Mouse (Mus musculus) G1E (cell line): Measurements from ENCODE around the gene Gm7361.

Experiments
- CTCF ChIP-seq: IDR thresholded peaks from 2 replicates; pipeline ENCODE4 v1.5.1; 2012; ENCODE audit warnings: low read depth, low read length, inconsistent platforms, mixed read lengths
- GATA1 ChIP-seq: IDR thresholded peaks from 2 replicates; pipeline ENCODE4 v1.6.1; 2012; ENCODE audit warnings: borderline replicate concordance, low read length, inconsistent platforms, mixed read lengths
- POLR2AphosphoS5 ChIP-seq: IDR thresholded peaks from 2 replicates; pipeline ENCODE4 v1.6.1; 2012; ENCODE audit warnings: low read depth, low read length, inconsistent platforms; ENCODE audit not compliant: insufficient replicate concordance
- TAL1 ChIP-seq: conservative IDR thresholded peaks from 2 replicates; pipeline ENCODE4 v1.6.1; 2012; ENCODE audit warnings: low read depth, low read length, inconsistent platforms, mixed read lengths

GRCm38 (mm10) chr5:26283399-26283798, 25.9 kb downstream of the Gm7361 start:
- TF ChIP-seq CTCF: no peak
- TF ChIP-seq GATA1: no peak
- TF ChIP-seq TAL1: no peak
- no peak for TF ChIP-seq POLR2AphosphoS5
